Mouse (Mus musculus): ENCODE data around the gene Podxl2. TPM values are rescaled to one million over a fixed set of nuclear protein-coding genes. Genes with fewer than 3 reads are reported as not detected.

Podxl2 gene
- polyA plus RNA-seq, 1 experiment: 100.0 TPM

DNA sequence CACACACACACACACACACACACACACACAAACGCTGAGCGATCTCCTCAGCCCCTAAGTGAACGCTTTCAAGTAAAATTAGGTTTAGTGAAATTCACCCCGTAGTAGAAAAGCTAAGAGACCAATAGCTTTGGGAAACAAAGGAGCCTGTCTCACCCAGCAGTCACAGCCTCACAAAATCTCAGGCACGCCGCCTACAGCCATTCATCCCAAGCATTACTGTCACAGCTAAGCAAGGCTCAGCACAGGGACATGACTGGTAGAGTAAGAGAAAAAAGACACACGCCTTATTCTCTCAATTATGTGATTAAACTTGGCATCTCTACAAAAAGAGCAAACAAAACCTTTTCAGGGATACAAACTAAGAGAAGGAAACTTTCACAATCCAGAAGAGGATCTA is 6.5 kb upstream of the Podxl2 start:
- no peak for TF ChIP-seq CTCF (IDR thresholded peaks at IDR 0.05; ENCODE audit: borderline replicate concordance, control insufficient read depth, extremely low read depth, insufficient read depth, low read length, poor library complexity)
- TF ChIP-seq POLR2A (IDR thresholded peaks at IDR 0.05; ENCODE audit: control insufficient read depth, extremely low read depth, insufficient read depth, low read length, poor library complexity): no peak
- no peak overlapping the region for H3K27ac ChIP-seq (ENCODE audit: control insufficient read depth, insufficient read depth, low read length)
- 95% methylated on average over 7 of the region's 7 CpGs for WGBS
- no peak for DNase-seq
- peaks cover 8% of the 10 kb centered on the region for H3K4me1 ChIP-seq (replicated peaks; ENCODE audit: control insufficient read depth, insufficient read depth, low read length)
- peaks cover 33% of the 10 kb centered on the region for H3K36me3 ChIP-seq (ENCODE audit: control insufficient read depth, insufficient read depth, low read length)
- H3K4me3 ChIP-seq (ENCODE audit: control insufficient read depth, insufficient read depth, low read length): no peak overlapping the region
- H3K27me3 ChIP-seq (ENCODE audit: control insufficient read depth, insufficient read depth, low read length): no peaks in the 10 kb centered on the region

DNA sequence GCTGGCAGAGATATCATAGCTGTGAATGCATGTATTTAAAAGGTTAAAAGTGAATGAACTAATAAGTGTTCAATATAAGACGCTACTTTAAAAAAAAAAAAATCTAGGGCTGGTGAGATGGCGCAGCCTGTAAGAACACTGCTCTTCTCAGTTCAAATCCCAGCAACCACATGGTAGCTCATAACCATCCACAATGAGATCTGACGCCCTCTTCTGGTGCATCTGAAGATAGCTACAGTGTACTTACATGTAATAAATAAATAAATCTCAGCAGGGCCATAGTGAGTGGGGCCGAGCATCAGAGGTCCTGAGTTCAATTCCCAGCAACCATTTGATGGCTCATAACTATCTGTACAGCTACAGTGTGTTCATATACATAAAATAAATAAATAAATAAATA is 4.6 kb upstream of the Podxl2 start:
- Histone ChIP-seq H3K27ac (ENCODE audit: control insufficient read depth, insufficient read depth, low read length) (no peak overlapping the region), H3K4me1 (replicated peaks; ENCODE audit: control insufficient read depth, insufficient read depth, low read length) (peaks cover 5% of the 10 kb centered on the region), H3K27me3 (ENCODE audit: control insufficient read depth, insufficient read depth, low read length) (peaks cover under 1% of the 10 kb centered on the region; the same call in 1 of the 2 replicates), H3K36me3 (ENCODE audit: control insufficient read depth, insufficient read depth, low read length) (peaks cover 19% of the 10 kb centered on the region), H3K4me3 (ENCODE audit: control insufficient read depth, insufficient read depth, low read length) (no peak overlapping the region)
- no peak for DNase-seq
- 74% methylated on average over 4 of the region's 4 CpGs for WGBS
- TF ChIP-seq CTCF (IDR thresholded peaks at IDR 0.05; ENCODE audit: borderline replicate concordance, control insufficient read depth, extremely low read depth, insufficient read depth, low read length, poor library complexity) (no peak), POLR2A (IDR thresholded peaks at IDR 0.05; ENCODE audit: control insufficient read depth, extremely low read depth, insufficient read depth, low read length, poor library complexity) (no peak)

DNA sequence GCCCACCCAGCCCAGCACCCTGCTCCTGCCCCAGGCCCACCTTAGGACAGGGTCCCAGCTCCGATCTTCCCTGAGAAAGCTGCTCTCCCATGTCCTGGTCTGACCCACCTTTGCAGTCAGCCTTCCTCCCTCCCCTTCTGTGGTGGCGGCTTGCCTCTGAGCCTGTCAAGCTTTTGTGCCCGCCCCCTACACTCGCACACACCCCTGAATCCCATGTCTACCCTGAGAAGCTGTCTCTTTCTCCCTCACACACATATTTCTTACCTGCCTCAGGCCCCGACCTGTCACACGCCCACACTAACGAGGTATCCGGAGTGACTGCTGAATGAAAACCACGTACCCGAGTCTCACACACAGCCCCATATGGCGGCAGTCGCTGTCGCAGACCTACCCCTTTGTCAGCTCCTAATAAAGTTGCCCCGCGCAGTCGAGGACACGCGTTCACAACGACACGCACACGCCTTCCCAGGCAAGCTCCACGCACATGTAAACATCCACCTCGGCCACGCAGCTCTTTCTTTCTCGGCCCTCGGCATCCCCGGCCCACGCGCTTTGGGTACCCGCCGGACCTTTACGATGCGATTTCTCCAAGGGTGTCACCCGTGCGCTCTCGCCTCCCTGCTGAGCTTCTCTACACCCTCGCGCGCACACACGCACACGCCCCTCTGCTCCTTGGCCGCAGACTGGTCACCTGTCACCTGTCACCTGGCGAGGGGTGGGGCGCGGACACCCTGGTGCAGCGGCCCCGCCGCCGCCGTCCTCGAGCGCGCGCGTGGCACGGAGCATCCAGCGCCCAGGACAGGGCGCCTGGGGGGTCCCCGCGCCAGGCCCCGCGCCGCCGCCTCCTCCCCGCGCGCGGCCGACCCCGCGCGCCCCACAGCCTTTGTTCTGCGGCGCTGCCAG is 628 bp downstream of the Podxl2 start:
- no peaks in the 10 kb centered on the region for H3K36me3 ChIP-seq (ENCODE audit: control insufficient read depth, insufficient read depth, low read length)
- H3K27me3 ChIP-seq (ENCODE audit: control insufficient read depth, insufficient read depth, low read length): peaks cover 3% of the 10 kb centered on the region; the same call in 1 of the 2 replicates
- TF ChIP-seq POLR2A (IDR thresholded peaks at IDR 0.05; ENCODE audit: control insufficient read depth, extremely low read depth, insufficient read depth, low read length, poor library complexity): no peak
- no peak for TF ChIP-seq CTCF (IDR thresholded peaks at IDR 0.05; ENCODE audit: borderline replicate concordance, control insufficient read depth, extremely low read depth, insufficient read depth, low read length, poor library complexity)
- H3K4me1 ChIP-seq (replicated peaks; ENCODE audit: control insufficient read depth, insufficient read depth, low read length): peaks cover 22% of the 10 kb centered on the region
- WGBS: 26% methylated on average over 74 of the region's 74 CpGs
- DNase-seq: peak; percentile 27
- H3K4me3 ChIP-seq (ENCODE audit: control insufficient read depth, insufficient read depth, low read length): peak overlapping the region; percentile 51
- H3K27ac ChIP-seq (ENCODE audit: control insufficient read depth, insufficient read depth, low read length): no peak overlapping the region

DNA sequence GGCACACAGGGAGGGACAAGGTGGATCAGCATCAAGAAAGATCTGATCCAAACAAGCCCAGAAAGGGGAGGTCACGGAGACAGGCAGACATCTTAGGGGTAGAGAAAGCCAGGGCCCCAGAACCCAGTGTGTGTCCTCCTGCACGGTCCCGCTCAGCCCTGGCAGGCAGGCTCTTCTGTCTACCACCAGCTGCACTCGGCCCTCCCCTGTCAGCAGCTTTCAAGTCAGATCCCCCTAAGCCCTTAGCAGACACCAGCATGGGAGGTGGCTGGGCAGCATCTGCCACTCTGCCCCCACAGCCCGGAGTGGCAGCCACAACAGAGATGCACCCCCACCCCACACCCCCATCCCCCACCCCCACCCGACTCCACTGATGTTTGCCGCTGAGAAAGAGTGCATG is 2.0 kb downstream of the Podxl2 start:
- Histone ChIP-seq H3K4me1 (replicated peaks; ENCODE audit: control insufficient read depth, insufficient read depth, low read length) (peaks cover 22% of the 10 kb centered on the region), H3K27me3 (ENCODE audit: control insufficient read depth, insufficient read depth, low read length) (peaks cover 3% of the 10 kb centered on the region; the same call in 1 of the 2 replicates), H3K36me3 (ENCODE audit: control insufficient read depth, insufficient read depth, low read length) (no peaks in the 10 kb centered on the region), H3K4me3 (ENCODE audit: control insufficient read depth, insufficient read depth, low read length) (no peak overlapping the region), H3K27ac (ENCODE audit: control insufficient read depth, insufficient read depth, low read length) (no peak overlapping the region)
- TF ChIP-seq POLR2A (IDR thresholded peaks at IDR 0.05; ENCODE audit: control insufficient read depth, extremely low read depth, insufficient read depth, low read length, poor library complexity) (no peak), CTCF (IDR thresholded peaks at IDR 0.05; ENCODE audit: borderline replicate concordance, control insufficient read depth, extremely low read depth, insufficient read depth, low read length, poor library complexity) (no peak)
- peak; percentile 49 for DNase-seq
- 25% methylated on average over 7 of the region's 7 CpGs for WGBS

DNA sequence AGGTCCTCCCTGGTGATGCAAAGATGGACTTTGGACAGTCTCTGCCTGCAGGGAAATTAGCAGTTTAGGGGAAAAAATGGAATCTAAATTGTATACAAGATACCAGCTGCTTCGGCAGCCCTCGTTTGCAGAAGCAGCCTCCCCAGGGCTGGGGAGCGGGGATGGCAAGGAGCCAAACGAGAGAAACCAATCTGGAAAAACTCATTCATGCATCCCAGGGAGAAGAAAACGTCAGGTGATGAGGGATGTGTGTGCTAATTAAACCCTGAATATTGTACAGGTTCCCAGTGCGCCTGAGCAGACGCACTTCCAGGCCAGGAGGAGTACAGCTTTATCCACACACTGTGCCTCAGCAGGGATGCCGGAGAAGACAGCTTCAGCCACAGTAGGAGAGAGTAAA is 3.3 kb downstream of the Podxl2 start:
- H3K27me3 ChIP-seq (ENCODE audit: control insufficient read depth, insufficient read depth, low read length): peaks cover 3% of the 10 kb centered on the region; the same call in 1 of the 2 replicates
- H3K4me1 ChIP-seq (replicated peaks; ENCODE audit: control insufficient read depth, insufficient read depth, low read length): peaks cover 22% of the 10 kb centered on the region
- TF ChIP-seq CTCF (IDR thresholded peaks at IDR 0.05; ENCODE audit: borderline replicate concordance, control insufficient read depth, extremely low read depth, insufficient read depth, low read length, poor library complexity) (no peak), POLR2A (IDR thresholded peaks at IDR 0.05; ENCODE audit: control insufficient read depth, extremely low read depth, insufficient read depth, low read length, poor library complexity) (no peak)
- H3K36me3 ChIP-seq (ENCODE audit: control insufficient read depth, insufficient read depth, low read length): no peaks in the 10 kb centered on the region
- H3K4me3 ChIP-seq (ENCODE audit: control insufficient read depth, insufficient read depth, low read length): no peak overlapping the region
- DNase-seq: no peak
- no peak overlapping the region for H3K27ac ChIP-seq (ENCODE audit: control insufficient read depth, insufficient read depth, low read length)
- 85% methylated on average over 8 of the region's 8 CpGs for WGBS

DNA sequence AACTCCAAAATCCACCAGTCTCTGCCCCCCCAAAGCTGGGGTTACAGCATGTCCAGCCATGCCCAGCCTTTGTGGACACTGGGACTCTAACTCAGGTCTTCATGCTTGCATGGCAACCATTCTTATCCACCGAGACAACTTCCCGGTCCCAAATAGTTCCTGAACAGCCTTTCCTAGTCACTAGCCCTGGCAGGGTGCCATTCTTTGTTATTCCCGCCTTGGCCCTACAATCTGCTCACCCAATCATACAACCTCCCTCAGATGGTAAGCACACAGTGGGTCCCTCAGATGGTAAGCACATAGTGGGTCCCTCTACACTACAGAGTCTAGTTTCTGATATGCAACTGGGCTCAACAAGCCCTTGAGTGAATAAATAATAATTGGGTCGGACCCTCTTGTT is 4.2 kb downstream of the Podxl2 start:
- no peak for DNase-seq
- Histone ChIP-seq H3K36me3 (ENCODE audit: control insufficient read depth, insufficient read depth, low read length) (no peaks in the 10 kb centered on the region), H3K4me3 (ENCODE audit: control insufficient read depth, insufficient read depth, low read length) (no peak overlapping the region), H3K27ac (ENCODE audit: control insufficient read depth, insufficient read depth, low read length) (no peak overlapping the region), H3K4me1 (replicated peaks; ENCODE audit: control insufficient read depth, insufficient read depth, low read length) (peaks cover 22% of the 10 kb centered on the region), H3K27me3 (ENCODE audit: control insufficient read depth, insufficient read depth, low read length) (peaks cover 3% of the 10 kb centered on the region; the same call in 1 of the 2 replicates)
- WGBS: 85% methylated on average over 4 of the region's 4 CpGs
- no peak for TF ChIP-seq POLR2A (IDR thresholded peaks at IDR 0.05; ENCODE audit: control insufficient read depth, extremely low read depth, insufficient read depth, low read length, poor library complexity)
- TF ChIP-seq CTCF (IDR thresholded peaks at IDR 0.05; ENCODE audit: borderline replicate concordance, control insufficient read depth, extremely low read depth, insufficient read depth, low read length, poor library complexity): no peak

All from thymus, adult 2 months (tissue).